Mouse (Mus musculus): ENCODE results near the gene Fignl1.

- no peak for TF ChIP-seq CHD2 (IDR thresholded peaks at IDR 0.05; ENCODE audit: low read length)
- TF ChIP-seq CTCF (conservative IDR thresholded peaks at IDR 0.05 in 1 of 2, IDR thresholded peaks at IDR 0.05 in 1 of 2; ENCODE audit: low read depth in 2 of 2, low read length in 2 of 2), result peak in 1 of 2 experiments; percentile 57; a peak in 2 of 4 replicates
- TF ChIP-seq POLR2A (IDR thresholded peaks at IDR 0.05; ENCODE audit: low read depth, low read length), result no peak
- TF ChIP-seq MAX (IDR thresholded peaks at IDR 0.05; ENCODE audit: low read length), result no peak
- no peak; the same call in 1 of the 2 replicates for TF ChIP-seq TCF12 (IDR thresholded peaks at IDR 0.05; ENCODE audit: low read depth, low read length)
- no peak for TF ChIP-seq TBP (conservative IDR thresholded peaks at IDR 0.05; ENCODE audit: low read depth, low read length)
- 0 out of 2 replicates have a peak, but pooled peaks have one; percentile 3 for TF ChIP-seq EP300 (IDR thresholded peaks at IDR 0.05; ENCODE audit: low read length)
- no peak for TF ChIP-seq GABPA (IDR thresholded peaks at IDR 0.05; ENCODE audit: insufficient replicate concordance, low read depth, low read length)
- no peak for TF ChIP-seq UBTF (IDR thresholded peaks at IDR 0.05; ENCODE audit: low read depth, low read length)
- no peak for TF ChIP-seq POLR2AphosphoS2 (IDR thresholded peaks at IDR 0.05; ENCODE audit: low read depth, low read length)
These were observed 69.7 kb downstream of the Fignl1 start for GRCm38 (mm10) chr11:11739054-11739453.
